Mouse (Mus musculus): ENCODE results near the gene Slc12a1. TPM values are rescaled to one million over a fixed set of nuclear protein-coding genes. Genes with fewer than 3 reads are reported as not detected.
A peak's percentile ranks its signal among the peaks of the same experiment; 100 is the strongest.
"Not testable (repeated sequence)": the region's sequence is repeated elsewhere in the genome, so short reads cannot be mapped to it uniquely, and the experiment has no call there.

The Slc12a1 gene
- not detected for total RNA-seq (2021)
- long read RNA-seq, experiment 1: 0 reads
- long read RNA-seq, experiment 2: 0 reads

DNA sequence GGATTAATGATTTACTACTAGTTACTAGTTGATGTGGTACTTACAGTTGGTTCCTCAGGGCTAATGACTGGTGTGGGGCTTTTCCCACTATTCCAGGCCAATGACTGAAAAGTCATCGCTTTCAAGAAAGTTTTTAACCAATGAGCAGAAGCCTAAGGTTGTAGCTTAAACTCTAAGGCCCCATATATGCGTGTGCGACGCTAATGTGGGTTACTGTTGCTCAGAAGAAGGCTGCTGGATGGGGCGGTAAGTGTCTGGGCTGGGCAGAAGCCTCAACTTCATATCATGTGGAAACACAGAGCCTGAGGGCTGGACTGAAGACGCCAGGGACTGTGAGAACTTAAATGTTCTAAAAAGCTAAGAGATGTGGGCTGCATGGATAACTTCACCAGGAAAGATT, at the start of gene Slc12a1:
Gene Slc12a1, plus strand, starts transcription at position 118 of the 400 bp plus-strand sequence.
- intact Hi-C loops (cut with DNase I; ENCODE audit: low total_unique reads): no loop called here
- no peak for DNase-seq

DNA sequence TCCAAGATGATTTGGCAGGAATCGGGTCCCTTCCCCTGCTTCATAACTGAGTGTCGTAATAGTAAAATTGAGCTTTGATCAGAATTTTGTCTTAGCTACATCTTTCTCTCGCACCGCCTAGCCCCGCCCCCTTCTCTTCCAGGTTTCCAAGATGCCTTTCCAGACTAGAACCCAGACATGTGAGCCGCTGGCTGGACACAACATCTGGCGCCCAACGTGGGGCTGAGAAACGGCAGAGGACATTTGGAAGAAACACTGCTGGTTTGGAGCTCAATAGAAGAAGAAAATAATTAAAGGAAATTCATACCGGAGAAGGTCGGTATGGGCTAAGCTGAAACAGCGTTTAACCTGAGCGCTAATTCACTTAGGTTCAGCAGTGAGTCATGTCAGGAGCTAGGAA, 47.8 kb upstream of the Slc12a1 start:
- intact Hi-C loops (cut with DNase I; ENCODE audit: low total_unique reads); DNase-seq: not testable (repeated sequence)

DNA sequence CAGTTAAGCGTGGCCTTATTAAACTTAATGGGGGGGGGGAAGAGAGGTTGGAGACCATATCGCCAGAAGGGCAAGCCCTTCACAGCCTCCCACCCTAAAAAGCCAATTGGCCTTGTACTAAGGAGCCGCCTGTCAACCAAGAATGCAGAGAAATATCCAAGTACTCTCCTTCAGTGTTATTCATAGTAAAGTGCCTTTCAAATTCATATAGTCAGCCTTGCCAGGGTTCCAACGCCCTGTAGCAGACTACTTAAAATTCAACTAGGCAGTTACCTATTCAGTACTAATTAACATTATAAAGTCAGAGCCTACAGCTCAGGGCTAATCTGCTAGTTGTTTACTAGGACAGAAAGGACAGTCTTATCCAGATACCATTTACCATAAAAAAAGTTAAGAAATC, 45.8 kb upstream of the Slc12a1 start:
- intact Hi-C loops (cut with DNase I; ENCODE audit: low total_unique reads): not testable (repeated sequence)

DNA sequence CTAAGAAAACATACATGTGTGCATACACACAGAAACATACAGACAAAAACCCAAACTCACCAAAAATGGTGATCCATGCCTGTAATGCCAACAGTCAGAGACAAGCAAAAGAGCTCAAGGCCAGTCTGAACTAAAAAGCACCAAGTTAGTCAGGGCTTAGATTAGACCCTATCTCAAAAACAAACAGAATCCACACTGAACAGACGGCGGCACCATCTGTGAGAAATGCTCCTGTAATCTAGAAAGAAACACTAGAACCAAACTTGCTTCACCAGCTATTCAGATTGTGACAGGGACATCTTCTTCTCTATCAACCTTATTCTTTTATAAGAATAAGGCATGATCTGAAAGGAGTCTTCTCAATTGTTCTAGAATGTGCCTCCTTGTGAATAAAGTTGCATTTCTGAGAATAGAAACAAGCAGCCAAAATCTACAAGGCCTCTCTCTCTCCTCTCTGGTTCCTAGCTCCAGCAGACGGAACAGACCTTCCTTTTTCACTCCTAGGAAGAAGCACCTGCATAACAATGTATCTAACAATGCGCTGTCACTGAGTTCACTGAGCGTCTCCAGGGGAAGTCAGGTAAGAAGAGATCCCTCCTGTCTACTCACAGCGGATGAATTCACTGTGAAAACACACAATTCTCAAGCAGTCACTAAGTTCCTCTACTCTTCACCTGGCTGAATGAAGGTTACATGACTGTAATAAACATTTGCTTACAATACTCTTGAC, 32.8 kb upstream of the Slc12a1 start:
- intact Hi-C loops (cut with DNase I; ENCODE audit: low total_unique reads): no loop called here
- no peak for DNase-seq

More for the DNA sequence above, 45.8 kb upstream of the Slc12a1 start:
- not testable (repeated sequence) for DNase-seq

DNA sequence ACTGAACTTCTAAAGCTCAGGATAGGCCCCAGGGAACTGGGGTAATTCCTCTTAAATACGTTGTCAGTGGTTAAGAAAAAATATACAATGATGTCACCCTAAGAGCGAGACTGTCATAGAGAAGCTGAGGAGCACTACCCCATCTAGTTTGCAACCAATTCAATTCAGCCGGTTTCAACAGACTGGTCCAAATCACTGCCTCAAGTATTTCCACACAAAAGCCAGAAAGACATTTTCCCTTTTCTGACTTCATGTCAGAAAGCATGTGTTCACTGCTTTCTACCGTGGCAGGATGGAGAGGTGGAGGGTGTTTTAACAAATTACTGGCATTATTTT, 30.0 kb upstream of the Slc12a1 start:
- intact Hi-C loops (cut with DNase I; ENCODE audit: low total_unique reads): no loop called here
- no peak for DNase-seq

DNA sequence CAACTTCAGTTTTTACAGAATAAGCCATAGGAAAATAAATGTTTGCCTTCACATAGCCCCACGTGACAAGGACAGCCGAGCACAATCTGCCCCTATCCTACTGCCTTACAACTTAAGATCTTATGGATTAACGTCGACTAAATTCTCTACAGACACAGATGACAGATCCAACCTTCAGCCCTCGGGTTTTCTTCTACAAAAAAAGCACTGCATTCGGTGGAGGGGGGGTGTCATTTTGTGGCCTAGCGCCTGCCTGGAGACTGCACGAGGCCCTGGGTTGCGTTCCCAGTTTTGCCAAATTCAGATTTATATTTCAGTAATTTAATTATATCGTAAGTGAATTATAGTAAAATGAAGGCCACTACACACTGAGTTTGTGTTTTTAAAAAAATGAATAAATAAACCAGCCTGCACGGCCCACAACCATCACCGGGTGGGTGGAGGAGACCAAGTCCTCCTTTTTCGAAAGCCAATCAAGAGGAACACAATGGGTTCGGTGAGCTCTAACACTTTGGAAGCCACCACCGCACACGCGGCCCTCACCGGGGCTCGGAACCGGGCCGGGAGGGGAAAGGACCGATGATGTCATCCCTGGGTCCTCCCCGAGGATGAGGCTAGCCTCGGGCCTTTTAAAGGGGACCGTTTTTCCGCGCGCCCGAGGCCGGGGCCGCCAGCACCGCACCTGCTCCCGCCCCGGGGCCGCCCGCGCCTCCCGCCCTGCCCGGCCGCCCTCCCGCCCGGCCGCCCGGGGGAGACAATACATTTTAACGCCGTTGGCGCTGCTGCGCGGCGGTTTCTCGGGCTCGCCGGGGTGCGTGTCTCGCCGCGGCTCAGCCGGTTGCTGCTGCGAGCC, 29.5 kb upstream of the Slc12a1 start:
- peak; percentile 32 for DNase-seq
- intact Hi-C loops (cut with DNase I; ENCODE audit: low total_unique reads): no loop called here

DNA sequence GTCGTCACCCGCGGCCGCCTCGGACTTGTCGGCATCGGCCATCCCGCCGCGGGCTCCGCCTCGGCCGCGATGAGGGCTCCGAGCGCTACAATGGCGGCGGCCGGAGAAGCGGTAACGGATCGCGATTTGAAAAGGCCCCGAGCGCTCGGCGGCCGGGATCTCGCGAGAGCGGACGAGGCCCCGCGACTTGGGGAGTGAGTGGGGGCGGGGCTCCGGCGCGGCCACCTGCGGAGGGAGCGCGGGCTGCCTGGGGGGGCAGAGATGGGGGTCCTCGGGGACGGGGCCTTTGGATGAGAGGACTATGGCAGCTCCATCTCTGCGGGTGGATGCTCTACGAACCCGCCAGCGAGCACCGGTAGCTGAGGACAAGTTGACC, 28.8 kb upstream of the Slc12a1 start, which contains the start of gene Myef2:
Gene Myef2, minus strand, starts transcription at position 185 of the 376 bp plus-strand sequence.
- peak; percentile 86 for DNase-seq
- intact Hi-C loops (cut with DNase I; ENCODE audit: low total_unique reads): no loop called here

DNA sequence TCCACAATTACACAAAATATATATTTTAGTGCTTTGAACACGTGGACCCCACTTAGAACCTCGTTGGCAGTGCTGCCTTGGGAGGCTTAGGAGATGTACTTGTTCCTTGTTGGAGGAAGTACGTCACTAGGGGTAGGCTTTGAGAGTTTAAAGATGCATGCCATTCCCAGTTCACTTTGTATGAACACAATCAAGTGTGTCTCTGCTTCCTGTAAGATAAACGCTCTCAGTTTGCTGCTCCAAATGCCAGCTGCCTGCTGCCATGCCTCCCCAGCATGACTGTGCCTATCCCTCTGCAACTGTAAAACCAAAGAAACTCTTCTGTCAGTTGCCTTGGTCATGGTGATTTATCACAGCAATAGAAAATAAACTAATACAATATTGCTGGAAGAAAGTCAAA, 26.5 kb upstream of the Slc12a1 start:
- intact Hi-C loops (cut with DNase I; ENCODE audit: low total_unique reads): no loop called here
- DNase-seq: no peak

DNA sequence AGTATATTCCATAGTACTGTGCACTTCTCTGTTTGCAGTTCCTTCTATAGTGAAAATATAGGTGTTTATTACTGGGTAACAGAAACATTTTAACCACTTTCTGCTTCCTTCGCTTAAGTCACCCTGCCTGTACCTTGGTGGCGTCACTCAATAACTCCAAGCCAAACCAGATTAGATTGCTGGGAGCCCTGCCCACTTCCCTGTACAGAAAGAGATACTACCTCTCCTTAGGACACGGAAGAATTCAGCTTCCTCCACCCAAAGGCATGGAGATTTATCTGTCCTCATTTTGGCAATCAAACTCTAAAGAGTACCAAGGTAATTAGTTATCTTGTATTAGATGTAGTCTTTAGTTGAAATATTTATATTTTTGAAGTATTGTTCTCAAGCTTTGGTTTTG, 25.5 kb upstream of the Slc12a1 start:
- intact Hi-C loops (cut with DNase I; ENCODE audit: low total_unique reads): no loop called here
- no peak for DNase-seq

DNA sequence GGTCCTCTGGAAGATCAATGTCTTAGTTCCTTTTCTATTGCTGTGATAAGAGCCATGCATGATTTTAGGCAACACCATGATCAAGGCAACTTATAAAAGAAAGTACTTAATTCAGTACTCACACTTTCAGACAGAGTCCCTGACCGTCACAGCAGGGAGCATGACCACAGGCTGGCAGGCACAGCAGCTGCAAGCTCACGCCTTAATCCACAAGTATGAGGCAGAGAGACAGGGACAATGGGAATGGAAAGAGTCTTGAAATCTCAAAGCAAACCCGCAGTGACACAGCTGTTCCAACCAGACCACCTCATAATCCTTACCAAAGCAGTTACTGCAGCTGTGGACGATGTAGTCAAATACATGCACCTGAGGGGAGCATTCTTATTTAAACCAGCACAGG, 18.2 kb upstream of the Slc12a1 start:
- intact Hi-C loops (cut with DNase I; ENCODE audit: low total_unique reads): no loop called here

DNA sequence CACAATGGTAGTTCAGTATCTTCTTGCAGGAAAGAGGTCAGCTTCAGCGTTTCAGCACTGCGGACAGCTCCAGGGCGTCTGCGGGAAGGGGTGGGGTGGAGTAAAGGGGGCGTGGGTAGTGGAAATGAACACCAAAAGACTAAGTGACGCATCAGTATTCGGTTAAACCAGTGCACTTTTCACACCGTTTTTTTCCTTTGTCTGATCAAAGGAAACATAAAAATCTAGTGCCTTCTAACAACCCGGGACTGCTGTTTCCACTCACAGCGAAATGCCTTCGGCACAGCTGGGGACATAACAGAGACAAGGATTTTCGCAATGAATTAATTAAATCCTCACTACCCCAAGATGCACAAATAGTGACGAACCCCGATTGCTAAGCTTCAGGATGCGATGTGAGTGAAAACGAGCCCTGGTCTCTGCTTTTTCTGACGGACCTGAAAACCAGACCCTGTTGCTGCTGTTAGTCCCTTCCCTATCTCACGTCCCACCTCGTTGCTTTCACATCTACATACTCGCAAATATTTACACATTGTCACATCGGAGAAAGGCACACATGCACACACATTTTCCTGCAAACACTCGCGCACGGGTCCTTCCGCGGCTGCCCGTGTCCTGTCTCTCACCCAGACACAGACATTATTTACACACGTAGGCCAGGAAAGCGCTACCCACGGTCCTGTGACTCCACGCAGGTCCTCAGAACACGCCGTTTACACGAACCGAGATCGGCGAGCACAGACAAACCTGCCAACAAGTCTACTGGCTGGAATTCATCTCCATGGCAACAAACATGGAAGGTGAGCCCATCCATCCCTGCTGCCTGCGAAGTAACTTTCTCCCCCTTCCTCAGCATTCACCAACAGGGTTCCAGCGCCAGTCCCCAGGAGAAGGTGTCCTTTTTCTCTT, 16.1 kb upstream of the Slc12a1 start, which contains the start of gene Ctxn2:
Gene Ctxn2, plus strand, starts transcription at position 790 of the 909 bp plus-strand sequence.
- intact Hi-C loops (cut with DNase I; ENCODE audit: low total_unique reads): no loop called here
- DNase-seq: peak; percentile 80

More for the DNA sequence above, 18.2 kb upstream of the Slc12a1 start:
- no peak for DNase-seq

DNA sequence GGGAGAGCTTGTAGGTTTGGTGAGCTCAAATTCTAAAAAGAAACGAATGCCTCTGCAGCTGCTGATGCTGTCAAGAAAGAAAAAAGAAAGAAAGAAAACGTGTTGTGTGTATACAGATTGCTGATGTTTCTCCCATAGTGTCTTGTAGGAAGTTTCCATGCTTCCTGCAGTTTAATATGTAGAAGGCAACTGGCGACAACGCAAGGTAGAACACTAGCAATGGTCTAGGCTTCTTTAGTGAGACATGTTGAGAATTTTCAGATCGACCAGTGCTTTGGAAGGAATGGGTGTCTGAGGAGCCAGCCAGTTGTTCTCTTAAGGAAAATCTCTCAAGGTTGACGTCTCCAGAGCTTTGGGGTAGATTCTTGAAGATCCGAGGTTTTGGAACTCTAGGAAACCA, 15.5 kb upstream of the Slc12a1 start:
- intact Hi-C loops (cut with DNase I; ENCODE audit: low total_unique reads): no loop called here
- DNase-seq: no peak

DNA sequence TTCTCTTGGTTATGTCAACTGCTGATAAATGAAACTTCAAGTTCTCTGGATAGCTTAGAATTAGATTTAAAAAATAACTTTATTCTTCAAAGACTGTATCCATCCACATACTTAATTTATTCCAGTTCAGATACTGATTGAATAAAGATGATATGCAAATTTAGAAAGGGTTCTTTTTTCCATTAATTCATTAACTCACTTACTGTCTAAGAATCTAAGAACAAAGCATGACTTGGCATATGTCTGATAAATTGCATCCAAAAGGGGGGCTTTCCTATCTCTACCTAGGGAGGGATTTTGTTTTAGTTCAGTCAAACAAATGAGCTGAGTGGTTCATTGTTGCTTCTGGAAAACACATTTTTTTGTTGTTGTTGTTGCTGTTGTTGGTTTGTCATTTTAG, 10.0 kb upstream of the Slc12a1 start:
- DNase-seq: no peak
- intact Hi-C loops (cut with DNase I; ENCODE audit: low total_unique reads): no loop called here

DNA sequence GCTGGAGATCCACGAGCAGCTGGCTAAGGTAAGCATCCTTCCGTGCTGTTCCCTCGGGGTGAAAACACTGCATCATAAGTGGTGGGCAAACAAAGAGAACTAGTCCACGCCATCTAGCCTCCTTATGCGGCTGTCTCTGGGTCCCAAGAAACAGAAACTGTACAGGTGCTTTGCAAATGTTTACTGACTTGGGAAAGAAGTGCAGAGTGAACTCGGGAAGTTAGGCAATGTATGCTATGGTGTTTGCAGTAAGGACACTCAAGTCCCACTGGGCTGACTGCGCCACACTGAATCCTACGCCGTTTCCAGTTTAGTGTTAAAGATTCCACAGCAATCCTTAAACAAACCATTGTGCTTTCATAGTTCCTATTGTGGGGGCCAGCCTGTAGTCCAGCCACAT, 2.0 kb downstream of the Slc12a1 start:
- no peak for DNase-seq
- intact Hi-C loops (cut with DNase I; ENCODE audit: low total_unique reads): no loop called here

DNA sequence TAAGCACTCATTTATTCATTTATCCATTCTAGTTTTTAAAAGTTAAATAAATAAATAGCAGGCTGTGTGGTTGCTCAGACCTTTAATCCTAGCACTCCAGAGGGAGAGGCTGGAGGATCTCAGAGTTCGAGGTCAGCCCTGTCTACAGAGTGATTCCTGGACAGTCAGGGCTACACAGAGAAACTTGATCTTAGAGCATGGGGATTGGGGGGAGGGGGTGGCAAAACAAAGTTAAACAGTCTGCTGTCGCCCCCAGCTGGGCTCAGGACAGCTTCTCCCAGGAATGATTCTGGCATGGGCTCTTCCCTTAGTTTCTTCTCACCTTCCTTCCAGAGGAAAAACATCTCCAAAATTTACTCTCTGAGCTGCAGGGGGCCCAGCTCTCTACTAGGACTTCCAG, 3.2 kb downstream of the Slc12a1 start:
- intact Hi-C loops (cut with DNase I; ENCODE audit: low total_unique reads): no loop called here

DNA sequence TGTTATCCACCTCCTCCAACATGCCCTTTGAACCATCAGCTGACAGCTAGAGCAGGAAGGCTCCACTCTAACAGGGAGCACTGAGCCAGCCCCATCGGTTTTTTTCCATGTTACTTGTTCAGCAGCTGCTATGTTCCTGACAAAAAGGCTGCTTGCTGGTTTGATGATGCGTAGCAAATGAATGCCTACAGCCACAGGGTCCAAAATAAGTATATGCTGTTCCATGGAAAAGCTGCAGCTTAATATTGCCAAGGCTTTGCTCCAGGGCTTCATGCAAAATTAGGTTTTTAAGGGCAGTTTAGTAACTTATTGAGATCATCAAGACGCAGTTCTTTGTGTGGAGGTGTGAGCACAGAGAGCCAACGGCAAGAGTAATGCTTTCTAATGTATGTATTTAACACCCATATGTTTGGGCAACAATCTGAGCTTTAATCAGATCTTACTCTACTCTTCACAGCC, 9.7 kb downstream of the Slc12a1 start:
- intact Hi-C loops (cut with DNase I; ENCODE audit: low total_unique reads): no loop called here
- no peak for DNase-seq

More for the DNA sequence above, 3.2 kb downstream of the Slc12a1 start:
- no peak for DNase-seq

DNA sequence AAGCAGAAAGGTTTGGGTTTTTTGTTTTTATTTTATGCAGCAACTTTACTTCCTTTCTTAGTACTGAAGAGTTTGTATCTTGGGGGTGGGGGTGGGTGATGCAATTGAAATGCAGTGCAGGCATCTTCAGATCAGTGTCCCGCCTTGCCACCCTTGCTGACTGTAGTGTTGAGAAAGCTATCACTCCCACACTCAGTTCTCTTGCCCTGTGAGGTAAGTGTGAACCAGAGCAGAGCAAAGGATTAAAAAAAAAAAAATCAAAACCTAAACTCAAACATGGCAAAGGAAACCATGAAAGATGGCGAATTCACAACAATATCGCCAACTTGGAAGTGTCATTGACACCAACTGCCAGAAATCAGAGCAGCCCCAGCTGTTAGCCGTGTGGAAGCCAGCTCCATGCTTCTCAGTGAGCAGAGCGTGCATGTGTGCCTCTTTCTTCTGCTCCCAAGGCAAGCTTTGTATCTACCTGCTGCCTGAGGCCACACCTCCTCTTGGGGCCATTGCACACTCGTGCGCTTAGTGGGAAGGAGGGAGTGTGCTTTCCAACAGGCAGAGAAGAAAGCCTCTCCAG, 26.0 kb downstream of the Slc12a1 start:
- DNase-seq: no peak
- intact Hi-C loops (cut with DNase I; ENCODE audit: low total_unique reads): no loop called here

DNA sequence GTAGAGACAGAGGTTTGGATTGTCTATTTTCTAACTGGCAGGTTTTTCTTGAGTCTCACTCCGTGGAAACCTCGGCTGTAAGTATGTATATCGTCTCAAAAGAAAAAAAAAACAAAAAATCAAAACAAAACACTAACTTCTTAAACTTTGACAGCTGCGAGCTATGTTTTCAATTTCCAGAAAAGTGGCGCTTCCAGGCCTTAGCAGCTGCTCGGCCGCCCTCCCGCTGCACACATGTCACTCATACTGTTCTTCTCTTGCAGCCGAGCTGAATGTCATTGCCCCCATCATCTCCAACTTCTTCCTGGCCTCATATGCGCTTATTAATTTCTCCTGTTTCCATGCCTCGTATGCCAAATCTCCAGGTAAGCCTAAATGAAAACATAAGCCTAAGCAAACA, 35.6 kb downstream of the Slc12a1 start:
- intact Hi-C loops (cut with DNase I; ENCODE audit: low total_unique reads): no loop called here
- no peak for DNase-seq

DNA sequence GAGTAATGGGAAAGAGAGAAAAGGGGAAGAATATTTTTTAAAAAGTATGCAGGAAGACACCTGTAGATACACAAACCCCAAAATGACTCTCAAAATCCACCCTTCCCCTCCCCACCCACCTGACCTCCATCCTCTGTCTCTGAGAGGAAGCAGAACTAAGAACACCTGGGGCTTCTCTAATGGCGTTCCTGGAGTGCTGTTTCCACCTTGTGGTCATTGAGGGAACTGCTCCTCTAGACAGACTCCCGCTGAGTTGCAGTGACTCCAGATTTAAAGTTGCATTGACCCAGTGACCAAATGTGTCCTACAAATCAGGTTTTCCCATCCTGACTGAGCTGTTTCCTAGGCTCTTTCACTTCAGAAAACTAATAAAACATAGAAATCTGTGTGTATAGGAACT, 36.9 kb downstream of the Slc12a1 start:
- intact Hi-C loops (cut with DNase I; ENCODE audit: low total_unique reads): no loop called here
- DNase-seq: peak; percentile 32

All from gastrocnemius, postnatal 14 days (tissue).